Comparison of ENCODE assay signal across 8 mouse cellular contexts in genomic region chr4:45320159-45320816, GRCm38 (mm10). TPM values are rescaled to one million over a fixed set of nuclear protein-coding genes. Genes with fewer than 3 reads are reported as not detected.
A peak's percentile ranks its signal among the peaks of the same experiment; 100 is the strongest.
DNase-seq lines count a peak whose midpoint lies in the region; ATAC-seq lines count a peak whose summit lies in the region.

No protein-coding gene starts in this region.

- whole genome bisulfite sequencing in intestine, embryonic 14.5 days, result under 1% methylated on average over 56 of the region's 56 CpGs

- H3K27me3 ChIP-seq in intestine, embryonic 14.5 days (replicated peaks; ENCODE audit: control insufficient read depth, insufficient read depth, low read length), result 0 out of 2 replicates have a peak, but pooled peaks cover under 1% of the 10 kb centered on the region

- ATAC-seq in intestine, embryonic 14.5 days (replicated peaks; ENCODE audit: low FRiP score, low TSS enrichment, low read depth), result peak; percentile 92
- peak; percentile 91 for ATAC-seq in megakaryocyte-erythroid progenitor cell, adult 5-6 weeks (replicated peaks; ENCODE audit: low FRiP score, low TSS enrichment, poor library complexity, severe bottlenecking)

- H3K27ac ChIP-seq in intestine, embryonic 14.5 days (ENCODE audit: low read depth), result peak overlapping the region; percentile 87

- H3K4me1 ChIP-seq in intestine, embryonic 14.5 days (replicated peaks; ENCODE audit: control insufficient read depth, insufficient read depth, low read length), result peaks cover 9% of the 10 kb centered on the region

- H3K36me3 ChIP-seq in intestine, embryonic 14.5 days (ENCODE audit: control insufficient read depth, insufficient read depth, low read length), result peaks cover 30% of the 10 kb centered on the region

- peak overlapping the region; percentile 87 for H3K4me3 ChIP-seq in intestine, embryonic 14.5 days (ENCODE audit: low read depth, low read length)

- no peaks in the 10 kb centered on the region for H3K9me3 ChIP-seq in intestine, embryonic 14.5 days (ENCODE audit: control insufficient read depth, low read length)

- peak; percentile 92 for DNase-seq in adrenal gland, adult 2 months
- peak; percentile 89 for DNase-seq in embryo, embryonic 11 days
- DNase-seq in gastrocnemius, postnatal 25 days, result peak; percentile 83
- DNase-seq in intestine, embryonic 14.5 days (ENCODE audit: low spot score), result peak; percentile 92
- peak; percentile 83 to 88 for DNase-seq in left cerebral cortex, postnatal 14 days (ENCODE audit: low spot score in 2 of 2)
- DNase-seq in right cerebral cortex, postnatal 14 days, result peak; percentile 77
- peak; percentile 73 for DNase-seq in urinary bladder, postnatal 25 days (ENCODE audit: low spot score)

- H3K4me2 ChIP-seq in intestine, embryonic 14.5 days (ENCODE audit: low read length), result peak overlapping the region; percentile 64

- intact Hi-C loops in left cerebral cortex, postnatal 14 days (cut with DNase I), result loop anchor here (2.0 kb wide), 1 partner anchor 23 kb away; the partner anchor contains the start of genes Dcaf10 and Exosc3

- peak overlapping the region; percentile 86 for H3K9ac ChIP-seq in intestine, embryonic 14.5 days (ENCODE audit: low read length)

RNA-seq across cellular contexts. Expression of gene Dcaf10, which starts 21.6 kb away (rescaled TPM):
- total RNA-seq in adrenal gland, adult 2 months (2021), result 10 to 100 TPM; 22.8 to 24.5 TPM
- polyA plus RNA-seq in adrenal gland, adult 2 months (2012; rRNA removed), result 53.9 and 60.8 TPM in 2 replicates
- total RNA-seq in gastrocnemius, postnatal 25 days (2021), result 1 to 10 TPM; 9.3 to 9.9 TPM
- polyA plus RNA-seq in intestine, embryonic 14.5 days (2014; fragmentation: Nextera tagmentation; extraction: Ambion mirVana), result 14.2 and 15.8 TPM in 2 replicates
- 10 to 100 TPM; 20.9 TPM for total RNA-seq in left cerebral cortex, postnatal 14 days (2021)
- 13.6 and 19.7 TPM in 2 replicates for total RNA-seq in megakaryocyte-erythroid progenitor cell, adult 5-6 weeks (2014; fragmentation: Nextera tagmentation)
- total RNA-seq in megakaryocyte-erythroid progenitor cell, adult 5-6 weeks (2017), result 10.9 and 11.9 TPM in 2 replicates

RNA-seq across cellular contexts. Expression of gene Exosc3, which starts 22.2 kb away (rescaled TPM):
- total RNA-seq in adrenal gland, adult 2 months (2021), result 10 to 100 TPM; 24.3 to 38.1 TPM
- 21.4 and 30.3 TPM in 2 replicates for polyA plus RNA-seq in adrenal gland, adult 2 months (2012; rRNA removed)
- total RNA-seq in gastrocnemius, postnatal 25 days (2021), result 10 to 100 TPM in 1 of 2 experiments, 1 to 10 TPM in 1; 9.6 to 10.0 TPM
- 85.2 and 87.9 TPM in 2 replicates for polyA plus RNA-seq in intestine, embryonic 14.5 days (2014; fragmentation: Nextera tagmentation; extraction: Ambion mirVana)
- 10 to 100 TPM in 1 of 2 experiments, 1 to 10 TPM in 1; 9.8 to 11.4 TPM for total RNA-seq in left cerebral cortex, postnatal 14 days (2021)
- total RNA-seq in megakaryocyte-erythroid progenitor cell, adult 5-6 weeks (2014; fragmentation: Nextera tagmentation), result 65.2 and 87.8 TPM in 2 replicates
- 230 and 240 TPM in 2 replicates for total RNA-seq in megakaryocyte-erythroid progenitor cell, adult 5-6 weeks (2017)

RNA-seq across cellular contexts. Expression of gene Trmt10b, which starts 23.4 kb away (rescaled TPM):
- total RNA-seq in adrenal gland, adult 2 months (2021), result 10 to 100 TPM in 1 of 2 experiments, 1 to 10 TPM in 1; 8.7 to 12.8 TPM
- 0.48 and 0.70 TPM in 2 replicates for polyA plus RNA-seq in adrenal gland, adult 2 months (2012; rRNA removed)
- total RNA-seq in gastrocnemius, postnatal 25 days (2021), result 1 to 10 TPM; 4.9 to 5.3 TPM
- 18.8 and 19.8 TPM in 2 replicates for polyA plus RNA-seq in intestine, embryonic 14.5 days (2014; fragmentation: Nextera tagmentation; extraction: Ambion mirVana)
- total RNA-seq in left cerebral cortex, postnatal 14 days (2021), result 10 to 100 TPM; 11.4 to 16.9 TPM
- 10.8 and 17.8 TPM in 2 replicates for total RNA-seq in megakaryocyte-erythroid progenitor cell, adult 5-6 weeks (2014; fragmentation: Nextera tagmentation)
- 13.3 and 38.4 TPM in 2 replicates for total RNA-seq in megakaryocyte-erythroid progenitor cell, adult 5-6 weeks (2017)

Comparison
In these comparisons a context has a peak if more than half of its experiments do, and no peak if none do; other contexts are left out.
1. Peak in every context shown above with its lines: DNase-seq, ATAC-seq, H3K4me3 ChIP-seq and H3K27ac ChIP-seq.